Mouse (Mus musculus) MEL (cell line): ENCODE data around the gene Cnbd2. TPM values are rescaled to one million over a fixed set of nuclear protein-coding genes. Genes with fewer than 3 reads are reported as not detected.

ENCODE experiments used
- DNase-seq: peaks from one replicate; pipeline ENCODE4 v3.0.0; 2011; ENCODE audit warnings: low read depth, low spot score
- H3K27ac ChIP-seq: 2 replicates; pipeline ENCODE4 v1.5.1; 2012; ENCODE audit warnings: low read depth, mild to moderate bottlenecking, control low read depth, low read length, moderate library complexity; ENCODE audit not compliant: control insufficient read depth
- H3K27me3 ChIP-seq, 2 experiments: fragments of 150-350 bp in 1 of 2; sonication (generic) in 1 of 2; 2 replicates each; pipeline ENCODE4 v1.6.1; 2012; ENCODE audit warnings: low read length in 2 of 2, mild to moderate bottlenecking in 2 of 2, improper control_type of control experiment in 1 of 2, moderate library complexity in 1 of 2; ENCODE audit not compliant: insufficient read depth in 2 of 2, control insufficient read depth in 1 of 2
- H3K36me3 ChIP-seq, 2 experiments: 2 replicates each; pipeline ENCODE4 v1.6.1; 2012 to 2014; ENCODE audit warnings: low read length in 2 of 2, improper control_type of control experiment in 1 of 2, inconsistent platforms in 1 of 2, mild to moderate bottlenecking in 1 of 2; ENCODE audit not compliant: insufficient read depth in 2 of 2, control insufficient read depth in 1 of 2
- H3K4me1 ChIP-seq, 2 experiments: fragments of 150-350 bp in 1 of 2; sonication (generic) in 1 of 2; 2 replicates each; pipeline ENCODE4 v1.6.1; 2012; ENCODE audit warnings: low read length in 2 of 2, improper control_type of control experiment in 1 of 2, mild to moderate bottlenecking in 1 of 2; ENCODE audit not compliant: insufficient read depth in 2 of 2, control insufficient read depth in 1 of 2
- H3K4me3 ChIP-seq, 2 experiments: fragments of 150-350 bp in 1 of 2; sonication (generic) in 1 of 2; 2 replicates each; pipeline ENCODE4 v1.5.1; 2012; ENCODE audit warnings: low read depth in 2 of 2, low read length in 2 of 2, mild to moderate bottlenecking in 2 of 2, moderate library complexity in 2 of 2, control low read depth in 1 of 2, improper control_type of control experiment in 1 of 2; ENCODE audit not compliant: control insufficient read depth in 1 of 2, insufficient read depth in 1 of 2
- H3K79me2 ChIP-seq: 2 replicates; pipeline ENCODE4 v1.6.1; 2012; ENCODE audit warnings: mild to moderate bottlenecking, low read length, moderate library complexity; ENCODE audit not compliant: control insufficient read depth, poor library complexity, insufficient read depth
- H3K9ac ChIP-seq: 2 replicates; pipeline ENCODE4 v1.6.1; 2012; ENCODE audit warnings: low read depth, mild to moderate bottlenecking, control low read depth, low read length, moderate library complexity; ENCODE audit not compliant: control insufficient read depth, poor library complexity, severe bottlenecking
- H3K9me3 ChIP-seq: fragments of 150-350 bp; sonication (generic); replicated peaks from 2 replicates; pipeline ENCODE4 v1.6.1; 2012; ENCODE audit warnings: mild to moderate bottlenecking, low read length, improper control_type of control experiment, moderate library complexity; ENCODE audit not compliant: insufficient read depth
- CHD2 ChIP-seq: IDR thresholded peaks from 2 replicates; pipeline ENCODE4 v1.6.1; 2011; ENCODE audit warnings: low read length, improper control_type of control experiment
- ELF1 ChIP-seq: IDR thresholded peaks from 2 replicates; pipeline ENCODE4 v1.6.1; 2014; ENCODE audit warnings: low read depth, mild to moderate bottlenecking, inconsistent platforms, low read length, improper control_type of control experiment, moderate library complexity
- EP300 ChIP-seq, 2 experiments: IDR thresholded peaks; 2 replicates each; pipeline ENCODE4 v1.6.1; 2011; ENCODE audit warnings: improper control_type of control experiment in 2 of 2, low read length in 2 of 2, low read depth in 1 of 2, mild to moderate bottlenecking in 1 of 2
- ETS1 ChIP-seq: IDR thresholded peaks from 2 replicates; pipeline ENCODE4 v1.6.1; 2012; ENCODE audit warnings: low read depth, mild to moderate bottlenecking, inconsistent platforms, low read length, improper control_type of control experiment, moderate library complexity
- GABPA ChIP-seq: IDR thresholded peaks from 2 replicates; pipeline ENCODE4 v1.6.1; 2012; ENCODE audit warnings: low read depth, mild to moderate bottlenecking, inconsistent platforms, low read length, improper control_type of control experiment, moderate library complexity
- GATA1 ChIP-seq: IDR thresholded peaks from 2 replicates; pipeline ENCODE4 v1.6.1; 2011; ENCODE audit warnings: low read depth, low read length, improper control_type of control experiment
- HCFC1 ChIP-seq: IDR thresholded peaks from 2 replicates; pipeline ENCODE4 v1.6.1; 2012; ENCODE audit warnings: low read depth, mild to moderate bottlenecking, inconsistent platforms, low read length, improper control_type of control experiment, moderate library complexity
- JUND ChIP-seq: IDR thresholded peaks from 2 replicates; pipeline ENCODE4 v1.6.1; 2011; ENCODE audit warnings: low read depth, mild to moderate bottlenecking, improper control_type of control experiment, low read length
- KAT2A ChIP-seq: conservative IDR thresholded peaks from 2 replicates; pipeline ENCODE4 v1.6.1; 2012; ENCODE audit warnings: low read depth, low read length, improper control_type of control experiment, inconsistent platforms
- MAFK ChIP-seq: IDR thresholded peaks from 2 replicates; pipeline ENCODE4 v1.6.1; 2011; ENCODE audit warnings: low read depth, mild to moderate bottlenecking, low read length, improper control_type of control experiment, borderline replicate concordance
- MAX ChIP-seq: IDR thresholded peaks from 2 replicates; pipeline ENCODE4 v1.6.1; 2011; ENCODE audit warnings: low read length, improper control_type of control experiment
- MXI1 ChIP-seq: IDR thresholded peaks from 2 replicates; pipeline ENCODE4 v1.6.1; 2011; ENCODE audit warnings: mild to moderate bottlenecking, low read depth, low read length, improper control_type of control experiment
- MYC ChIP-seq: IDR thresholded peaks from 2 replicates; pipeline ENCODE4 v1.6.1; 2011; ENCODE audit warnings: low read depth, mild to moderate bottlenecking, low read length, improper control_type of control experiment, moderate library complexity
- POLR2A ChIP-seq, 2 experiments: IDR thresholded peaks; 2 replicates each; pipeline ENCODE4 v1.6.1; 2011 to 2012; ENCODE audit warnings: low read length in 2 of 2, mild to moderate bottlenecking in 2 of 2, control low read depth in 1 of 2, improper control_type of control experiment in 1 of 2, low read depth in 1 of 2, moderate library complexity in 1 of 2; ENCODE audit not compliant: control insufficient read depth in 1 of 2, insufficient read depth in 1 of 2, poor library complexity in 1 of 2
- POLR2AphosphoS2 ChIP-seq: IDR thresholded peaks from 2 replicates; pipeline ENCODE4 v1.6.1; 2011; ENCODE audit warnings: low read length, improper control_type of control experiment
- POLR2AphosphoS5 ChIP-seq: IDR thresholded peaks from 2 replicates; pipeline ENCODE4 v1.6.1; 2012; ENCODE audit warnings: low read depth, borderline replicate concordance, mild to moderate bottlenecking, inconsistent platforms, low read length, moderate library complexity, mixed read lengths
- RCOR1 ChIP-seq: IDR thresholded peaks from 2 replicates; pipeline ENCODE4 v1.6.1; 2012; ENCODE audit warnings: low read depth, mild to moderate bottlenecking, inconsistent platforms, low read length, improper control_type of control experiment
- TAL1 ChIP-seq: IDR thresholded peaks from 2 replicates; pipeline ENCODE4 v1.6.1; 2012; ENCODE audit warnings: mild to moderate bottlenecking, inconsistent platforms, low read length, moderate library complexity, mixed read lengths
- TCF12 ChIP-seq: IDR thresholded peaks from 2 replicates; pipeline ENCODE4 v1.6.1; 2014; ENCODE audit warnings: low read depth, mild to moderate bottlenecking, inconsistent platforms, low read length, improper control_type of control experiment, moderate library complexity
- UBTF ChIP-seq: IDR thresholded peaks from 2 replicates; pipeline ENCODE4 v1.6.1; 2012; ENCODE audit warnings: low read depth, mild to moderate bottlenecking, inconsistent platforms, low read length, improper control_type of control experiment, moderate library complexity, borderline replicate concordance; ENCODE audit not compliant: insufficient read depth
- USF1 ChIP-seq: IDR thresholded peaks from 2 replicates; pipeline ENCODE4 v1.6.1; 2014; ENCODE audit warnings: low read depth, mild to moderate bottlenecking, inconsistent platforms, low read length, improper control_type of control experiment, moderate library complexity
- ZC3H11A ChIP-seq: IDR thresholded peaks from 2 replicates; pipeline ENCODE4 v1.6.1; 2012; ENCODE audit warnings: low read depth, mild to moderate bottlenecking, inconsistent platforms, low read length, improper control_type of control experiment
- ZKSCAN1 ChIP-seq: IDR thresholded peaks from 2 replicates; pipeline ENCODE4 v1.6.1; 2012; ENCODE audit warnings: low read depth, mild to moderate bottlenecking, inconsistent platforms, low read length, improper control_type of control experiment, moderate library complexity
- ZMIZ1 ChIP-seq: IDR thresholded peaks from 2 replicates; pipeline ENCODE4 v1.6.1; 2012; ENCODE audit warnings: low read depth, mild to moderate bottlenecking, inconsistent platforms, low read length, improper control_type of control experiment, moderate library complexity
- ZNF384 ChIP-seq: IDR thresholded peaks from 2 replicates; pipeline ENCODE4 v1.6.1; 2012; ENCODE audit warnings: low read depth, mild to moderate bottlenecking, inconsistent platforms, low read length, improper control_type of control experiment
- polyA plus RNA-seq, 2 experiments: library from polyadenylated mRNA; stranded (reverse) in 1 of 2; unstranded in 1 of 2; fragments of >175 nt in 1 of 2; fragments of >200 nt in 1 of 2; gene quantifications; 2 replicates each; pipeline versions ENCODE4 v1.2.1 to v1.2.4; 2012; ENCODE audit warnings: low replicate concordance in 2 of 2, low read depth in 1 of 2; ENCODE audit not compliant: insufficient read length in 2 of 2, insufficient read depth in 1 of 2, missing spikeins in 1 of 2
- total RNA-seq: library from RNA; depleted of rRNA; stranded (reverse); fragments of 300-350 nt; gene quantifications from 2 replicates; pipeline ENCODE4 v1.2.3, GENCODE M21; 2012

Cnbd2 gene
- total and polyA plus RNA-seq, 3 experiments, result 1.8 to 4.8 TPM; not detected in 1

- Histone ChIP-seq H3K9me3 (no peaks in the 10 kb centered on the region), H3K36me3 (peaks cover 0 to 8% of the 10 kb centered on the region in 2 experiments; a peak in 2 of 4 replicates), H3K9ac (no peak overlapping the region), H3K27ac (no peak overlapping the region), H3K4me3 (no peak overlapping the region), H3K27me3 (peaks cover 1 to 3% of the 10 kb centered on the region in 2 experiments; a peak in 2 of 4 replicates), H3K4me1 (peaks cover 2 to 23% of the 10 kb centered on the region in 2 experiments; a peak in 3 of 4 replicates), H3K79me2 (no peaks in the 10 kb centered on the region)
- DNase-seq, result no peak
- no peak for TF ChIP-seq EP300 (IDR thresholded peaks at IDR 0.05; ENCODE audit: low read depth in 1 of 2, low read length in 2 of 2)
- no peak for TF ChIP-seq MAFK
- no peak for TF ChIP-seq MAX
- no peak for TF ChIP-seq MYC
- no peak for TF ChIP-seq ZMIZ1
- TF ChIP-seq ZNF384, result no peak
- no peak for TF ChIP-seq RCOR1
- no peak for TF ChIP-seq ZC3H11A
- no peak for TF ChIP-seq ETS1
- TF ChIP-seq MXI1, result no peak
- no peak for TF ChIP-seq CHD2
- no peak for TF ChIP-seq GABPA
Measured at GRCm38 (mm10) chr2:156414996-156415395, 102.9 kb downstream of the Cnbd2 start.

GRCm38 (mm10) chr2:156415674-156416073 is 103.6 kb downstream of the Cnbd2 start:
- H3K4me3 ChIP-seq, result no peak overlapping the region
- TF ChIP-seq MAFK (no peak), GATA1 (no peak), USF1 (no peak), EP300 (IDR thresholded peaks at IDR 0.05; ENCODE audit: low read depth in 1 of 2, low read length in 2 of 2) (no peak), MAX (no peak), ZKSCAN1 (no peak), TAL1 (no peak), ELF1 (no peak), HCFC1 (no peak), JUND (no peak), UBTF (no peak), KAT2A (no peak), TCF12 (no peak), POLR2AphosphoS2 (no peak), POLR2A (IDR thresholded peaks at IDR 0.05; ENCODE audit: control insufficient read depth in 1 of 2, insufficient read depth in 1 of 2, low read depth in 1 of 2, low read length in 2 of 2, poor library complexity in 1 of 2) (no peak), POLR2AphosphoS5 (no peak), CHD2 (no peak)
- no peaks in the 10 kb centered on the region for H3K79me2 ChIP-seq
- no peak for DNase-seq
- H3K27me3 ChIP-seq, result peaks cover 0 to 3% of the 10 kb centered on the region in 2 experiments; a peak in 1 of 4 replicates
- H3K9ac ChIP-seq, result no peak overlapping the region
- H3K36me3 ChIP-seq, result peaks cover 0 to 8% of the 10 kb centered on the region in 2 experiments; a peak in 2 of 4 replicates
- peaks cover 2 to 23% of the 10 kb centered on the region in 2 experiments; a peak in 3 of 4 replicates for H3K4me1 ChIP-seq
- H3K27ac ChIP-seq, result no peak overlapping the region
- no peaks in the 10 kb centered on the region for H3K9me3 ChIP-seq
